Mouse (Mus musculus) erythroblast, embryonic 14.5 days (primary cell): ENCODE measurements around the gene Mst1r.

Source experiments
- GATA1 ChIP-seq: IDR thresholded peaks from 2 replicates; pipeline ENCODE4 v1.6.1; 2012; ENCODE audit warnings: low read length, inconsistent platforms, mixed read lengths
- TAL1 ChIP-seq: IDR thresholded peaks from 3 replicates; pipeline ENCODE4 v1.6.1; 2012; ENCODE audit warnings: low read length, inconsistent platforms, mixed read lengths

DNA sequence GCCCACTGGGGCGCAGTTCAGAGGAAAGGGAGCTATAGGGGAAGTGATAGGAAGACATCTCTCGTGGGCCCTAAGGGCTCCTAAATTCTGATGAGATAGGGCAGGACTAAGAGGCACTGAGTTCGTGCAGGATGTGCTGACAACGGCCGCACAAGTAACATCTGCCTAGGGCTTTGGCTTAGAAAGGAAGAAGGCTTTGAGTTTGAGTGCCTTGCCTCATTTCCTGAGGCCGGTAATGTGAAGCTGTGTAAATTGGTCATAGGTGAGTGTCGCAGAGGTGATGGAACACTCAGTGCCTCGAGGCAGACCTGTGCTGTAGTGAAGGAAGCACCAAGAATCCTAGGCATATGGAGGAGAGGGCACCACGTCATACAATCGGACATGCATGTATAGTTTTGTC lies 60.0 kb downstream of the Mst1r start:
- no peak for TF ChIP-seq GATA1
- no peak for TF ChIP-seq TAL1
